Mouse (Mus musculus): ENCODE data around the gene Zdbf2.
"Not testable (repeated sequence)": the region's sequence is repeated elsewhere in the genome, so short reads cannot be mapped to it uniquely, and the experiment has no call there.

The Zdbf2 gene

DNA sequence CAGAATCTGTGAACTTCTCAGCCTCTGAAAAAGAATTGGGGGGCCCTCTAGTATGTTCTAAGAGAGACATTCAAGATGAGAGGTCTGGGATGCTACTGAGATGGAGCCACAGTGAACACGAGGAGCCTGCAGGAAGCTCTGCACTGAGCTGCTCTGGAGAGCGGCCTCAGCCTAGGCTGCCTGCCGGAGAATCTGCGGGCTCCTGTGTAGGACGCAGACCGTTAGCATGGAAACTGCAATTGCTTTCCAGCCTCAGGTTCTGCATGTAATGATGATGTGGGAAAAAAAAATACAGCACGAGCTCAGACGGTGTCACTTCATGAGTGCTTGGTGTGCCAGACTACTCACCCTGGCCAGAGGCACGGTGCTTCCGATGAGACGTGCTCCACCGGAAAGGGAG lies 6.9 kb upstream of the Zdbf2 start:
- no peak for DNase-seq

DNA sequence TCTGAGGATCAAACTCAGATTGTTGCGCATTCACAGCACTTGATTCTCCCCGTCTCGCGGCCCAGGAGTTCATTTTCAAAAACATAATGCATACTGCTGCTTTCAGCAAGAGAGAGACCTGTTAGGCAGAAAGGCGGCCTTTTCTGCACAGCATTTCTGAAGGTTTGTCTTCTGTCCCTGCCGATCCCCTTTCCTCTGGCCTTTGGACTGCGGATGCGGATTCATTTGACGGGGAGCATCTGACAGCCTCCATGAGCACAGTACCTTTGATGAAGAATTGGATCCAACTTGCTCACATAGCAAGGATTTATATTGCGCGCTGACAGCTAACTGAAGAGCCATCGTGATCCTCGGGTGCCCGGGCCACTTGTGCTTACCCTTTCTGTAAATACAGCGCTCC lies 6.3 kb upstream of the Zdbf2 start:
- no peak for DNase-seq

DNA sequence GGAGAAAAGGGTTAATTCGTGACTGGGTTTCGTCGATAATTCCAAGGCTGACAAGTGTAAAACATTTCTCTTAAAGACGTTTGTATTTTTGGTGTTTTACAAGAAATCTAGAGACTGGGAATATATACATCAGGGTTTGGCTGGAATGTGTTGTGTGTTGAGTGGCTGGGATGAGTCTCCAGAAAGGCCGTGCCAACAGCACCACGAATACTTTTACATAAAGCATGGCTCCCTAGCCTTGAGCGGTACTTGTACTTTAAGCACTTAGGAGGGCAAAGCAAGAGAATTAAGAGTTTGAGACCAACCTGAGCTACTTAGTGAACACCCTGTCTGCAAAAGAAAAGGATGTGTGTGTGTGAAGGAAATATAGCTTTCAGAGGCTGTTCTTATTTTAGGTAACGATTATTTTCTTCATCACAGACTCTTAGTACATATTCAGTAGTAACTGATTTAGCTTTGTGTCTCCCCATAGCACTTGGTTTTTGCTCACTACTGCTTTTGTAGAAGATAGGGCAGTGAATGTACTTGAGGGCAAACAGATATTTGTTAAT lies 865 bp upstream of the Zdbf2 start:
- no peak for DNase-seq

DNA sequence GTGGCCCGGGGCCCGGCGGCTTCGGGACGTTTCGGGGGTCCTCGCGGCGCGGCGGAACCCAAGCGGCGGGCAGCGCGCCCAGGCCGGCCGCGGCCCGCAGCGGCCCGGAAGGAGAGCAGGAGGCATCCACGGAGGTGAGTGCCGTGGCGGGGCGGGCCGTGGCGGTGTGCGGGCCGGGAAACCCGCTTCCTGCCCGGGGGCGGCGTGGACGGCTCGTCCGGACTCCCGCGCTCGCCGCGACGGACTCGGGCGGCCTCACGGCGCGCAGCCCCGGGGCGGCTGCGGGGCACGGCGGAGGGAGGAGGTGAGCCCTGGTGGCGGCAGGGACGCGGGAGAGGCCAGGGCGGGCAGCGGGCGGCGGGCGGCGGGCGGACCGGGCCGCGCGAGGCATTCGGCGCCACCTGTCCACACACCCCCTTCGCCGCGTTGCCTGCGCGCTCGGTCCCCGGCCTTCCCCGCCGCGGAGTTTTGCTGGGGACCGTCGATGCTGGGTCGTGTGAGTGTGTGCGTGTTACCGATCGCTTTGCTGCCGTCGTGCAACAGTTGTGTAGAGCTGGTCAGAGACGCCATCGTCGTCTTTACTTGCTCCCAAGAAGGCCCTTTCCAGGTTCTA lies 380 bp downstream of the Zdbf2 start:
- no peak for DNase-seq

DNA sequence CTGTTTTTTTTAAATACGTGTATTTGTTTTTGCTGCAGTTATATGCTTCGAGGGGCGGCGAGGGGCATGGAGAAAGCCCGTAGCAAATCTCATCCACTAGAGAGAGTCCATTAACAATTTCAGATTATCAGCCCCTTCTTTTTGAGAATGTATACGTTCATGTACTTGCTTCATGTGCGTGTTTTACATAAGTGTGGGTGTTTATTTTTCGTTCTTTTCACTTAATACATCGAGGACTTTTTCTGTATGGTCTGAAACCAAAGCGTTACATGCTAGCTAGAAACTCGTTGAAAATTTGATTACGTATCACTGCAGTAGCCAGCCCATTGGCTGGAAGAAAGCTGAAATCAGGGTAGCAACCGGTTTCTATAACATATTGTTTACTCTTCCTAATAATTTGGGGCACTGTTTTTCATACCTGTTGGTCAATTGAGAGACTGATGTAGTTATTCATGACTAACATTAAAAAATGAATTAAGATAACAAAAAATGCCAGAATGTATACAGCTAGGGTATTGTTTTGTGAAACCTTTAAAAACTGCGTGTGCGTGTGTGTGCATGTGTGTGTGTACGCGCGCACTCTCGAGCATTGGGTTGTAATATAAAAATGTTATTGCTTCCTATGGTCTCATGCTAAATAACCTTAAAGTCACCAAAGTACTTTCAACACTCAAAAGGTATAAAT lies 1.1 kb downstream of the Zdbf2 start:
- DNase-seq: no peak

DNA sequence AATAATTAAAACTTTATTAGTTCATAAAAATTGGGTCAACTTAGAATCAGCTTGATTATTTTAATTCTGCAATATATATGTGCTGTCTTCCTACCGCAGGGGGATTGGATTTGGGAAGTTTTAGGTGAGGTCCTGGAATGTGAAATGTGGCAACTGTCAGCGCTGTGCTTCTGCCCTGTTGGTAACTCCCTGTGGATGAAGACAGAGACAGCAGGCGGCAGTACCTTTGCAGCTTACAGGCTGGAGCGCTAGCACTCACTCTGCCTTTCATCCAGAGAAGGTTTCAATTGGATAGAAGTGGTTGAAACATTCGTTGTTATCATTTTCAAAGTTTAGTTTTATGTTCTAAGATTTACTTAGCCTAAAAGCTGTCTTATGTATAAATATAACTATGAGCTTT lies 5.0 kb downstream of the Zdbf2 start:
- DNase-seq: no peak

DNA sequence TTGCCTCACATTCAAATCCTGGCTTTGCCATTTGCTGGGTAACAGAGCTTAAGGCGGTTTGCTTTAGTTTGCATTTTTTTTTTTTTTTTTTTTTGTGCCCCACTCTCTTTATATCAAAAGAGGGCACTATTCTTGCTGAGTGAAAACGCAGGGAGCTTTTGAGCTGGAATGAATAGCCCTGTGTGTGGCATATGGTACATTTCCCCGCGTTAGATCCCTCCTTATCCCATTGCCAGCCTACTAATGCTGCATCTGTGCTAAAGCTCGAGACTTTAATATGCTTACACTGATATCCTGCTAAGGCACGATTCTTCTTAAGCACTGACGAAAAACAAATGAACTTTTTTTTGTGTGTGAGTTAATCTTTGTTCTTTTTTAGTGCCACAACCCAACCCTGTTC lies 20.9 kb downstream of the Zdbf2 start:
- no peak for DNase-seq

DNA sequence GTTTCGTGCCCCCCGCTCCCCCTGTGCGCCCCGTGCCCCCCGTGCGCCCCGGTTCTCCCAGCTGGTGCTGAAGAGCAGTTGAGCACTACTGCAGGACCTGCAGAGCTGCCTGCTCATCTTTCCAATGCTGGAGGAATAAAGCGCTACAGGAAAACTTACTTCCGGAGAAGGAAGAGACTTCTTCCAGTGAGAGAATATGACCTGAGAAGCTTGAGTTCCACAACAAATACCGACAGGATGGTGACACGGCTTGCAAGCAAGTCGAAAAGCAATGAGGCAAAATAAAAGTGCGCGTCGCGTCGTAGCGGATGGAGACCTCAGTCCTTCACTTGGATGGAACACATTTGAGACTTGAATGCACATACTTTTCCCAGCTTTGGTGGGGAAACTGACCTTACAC lies 36.6 kb downstream of the Zdbf2 start:
- DNase-seq: no peak

DNA sequence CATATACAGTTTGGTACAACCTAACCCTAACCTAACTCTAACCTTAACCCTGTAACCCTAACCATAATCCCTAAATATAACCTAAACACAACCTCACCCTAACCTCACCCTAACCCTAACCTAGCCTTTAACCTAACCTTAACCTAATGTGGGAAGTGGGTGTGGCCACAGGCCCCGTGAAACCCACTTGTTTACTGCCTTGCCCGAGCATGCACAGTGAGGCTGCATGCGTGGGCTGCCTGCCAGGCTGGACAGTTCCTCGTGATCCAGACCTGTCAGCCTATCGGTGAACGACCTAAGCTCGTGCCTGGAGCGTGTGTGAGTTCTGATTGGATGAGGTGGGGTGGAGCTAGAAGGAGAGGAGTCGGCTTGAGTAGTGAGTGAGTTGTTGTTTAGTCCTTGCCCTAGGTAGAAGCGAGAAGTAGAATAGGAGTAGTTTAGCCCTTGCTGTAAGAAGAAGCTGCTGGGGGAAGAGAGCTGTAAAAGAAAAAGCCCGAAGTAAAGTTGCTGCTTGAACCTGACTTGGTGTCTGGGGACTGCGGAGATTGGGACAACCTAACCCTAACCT lies 50.6 kb downstream of the Zdbf2 start:
- not testable (repeated sequence) for DNase-seq

All from lung, postnatal 36 days (tissue).